Mouse (Mus musculus): ENCODE measurements around the gene Fosb.

Fosb gene

DNA sequence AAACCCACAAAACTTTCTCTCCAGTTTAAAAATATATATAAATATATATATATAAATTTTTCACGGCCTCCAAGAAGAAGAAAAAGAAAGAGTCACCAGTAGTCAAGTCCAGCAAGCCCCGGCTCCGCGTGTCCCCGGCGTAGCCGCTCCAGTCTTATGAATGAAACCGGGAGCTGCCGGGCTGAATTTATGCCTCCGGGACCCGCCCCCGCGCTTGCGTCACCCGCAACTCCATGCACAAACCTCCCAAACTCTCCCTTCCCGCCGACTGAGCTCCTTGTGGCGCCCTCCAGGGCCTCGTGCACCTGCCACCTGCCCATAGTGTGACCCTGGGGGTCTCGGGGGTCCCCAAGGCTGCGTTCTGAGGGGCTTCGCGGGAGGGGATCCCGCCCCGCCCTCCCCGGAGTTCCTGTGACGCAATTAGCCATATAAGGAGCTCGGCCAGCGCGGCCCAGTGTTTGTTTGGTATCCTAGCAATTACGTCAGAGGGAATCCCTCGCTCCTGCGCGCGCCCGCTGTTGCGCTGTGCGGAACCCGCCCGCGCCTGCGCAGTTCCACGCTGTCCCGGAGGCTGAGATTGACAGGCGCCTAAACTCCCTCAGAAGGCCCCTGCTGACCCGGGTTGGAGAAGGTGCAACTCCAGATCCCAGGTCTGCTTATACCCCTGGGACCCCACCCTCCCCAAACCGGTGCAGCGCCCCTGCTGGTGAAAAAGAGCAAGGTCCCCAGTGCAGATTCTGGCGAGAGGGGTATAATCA lies at the start of gene Fosb:
Fosb (minus strand) TSS at position 168 of the 758 bp plus-strand sequence.
- peak; percentile 98 for DNase-seq (ENCODE audit: low read depth, low spot score)

DNA sequence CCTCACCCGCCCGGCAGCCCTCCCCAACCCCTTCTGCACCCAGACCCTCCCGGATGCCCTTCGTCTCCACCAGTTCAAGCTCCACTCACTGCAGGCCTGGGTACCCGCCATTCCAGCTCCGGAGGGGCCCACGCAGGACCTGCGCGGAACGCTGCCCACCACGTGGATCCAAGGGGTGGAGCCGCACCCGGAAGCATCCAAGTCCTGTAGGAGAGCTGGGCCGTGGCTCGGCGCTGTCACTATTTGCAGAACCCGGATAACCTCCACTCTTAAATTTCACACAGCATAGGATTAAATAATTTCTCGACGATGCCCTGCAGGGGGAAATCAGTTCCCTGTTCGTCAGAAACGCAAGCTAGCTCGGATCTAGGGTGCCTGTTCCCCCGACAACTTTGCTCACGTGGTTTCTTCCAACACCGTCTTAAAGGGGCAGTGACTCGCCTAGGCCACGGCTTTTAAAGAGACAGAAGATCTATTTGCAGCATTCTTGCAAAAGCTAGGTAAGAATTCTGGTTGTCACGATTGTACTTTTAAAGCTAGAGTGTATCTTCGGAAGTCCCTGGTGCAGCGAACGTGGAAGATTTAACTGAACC lies 49.5 kb upstream of the Fosb start, which contains the start of the genes Cd3eap and Ppp1r13l:
Cd3eap (minus strand) TSS at position 185 of the 593 bp plus-strand sequence.
Ppp1r13l (plus strand) TSS at position 451 of the 593 bp plus-strand sequence.
- DNase-seq (ENCODE audit: low read depth, low spot score), result peak; percentile 97

DNA sequence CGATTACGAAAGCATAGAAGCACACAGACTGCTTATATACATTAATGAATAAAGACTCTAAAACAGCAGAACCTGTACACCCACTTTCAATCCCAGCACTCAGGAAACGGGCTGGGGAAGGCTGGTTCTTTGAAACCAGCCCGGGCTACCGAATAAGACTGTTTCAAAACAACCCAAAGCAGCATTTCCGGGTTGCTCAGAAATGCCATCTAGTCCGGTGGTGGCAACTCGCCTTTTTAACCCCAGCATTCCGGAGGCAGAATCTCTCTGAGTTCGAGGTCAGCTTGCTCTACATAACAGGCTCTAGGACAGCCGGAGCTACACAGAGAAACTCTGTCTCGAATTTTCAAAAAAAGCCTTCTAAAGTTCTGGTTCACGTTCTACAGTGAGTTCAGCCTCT lies 48.8 kb upstream of the Fosb start:
- peak; percentile 41 for DNase-seq (ENCODE audit: low read depth, low spot score)

DNA sequence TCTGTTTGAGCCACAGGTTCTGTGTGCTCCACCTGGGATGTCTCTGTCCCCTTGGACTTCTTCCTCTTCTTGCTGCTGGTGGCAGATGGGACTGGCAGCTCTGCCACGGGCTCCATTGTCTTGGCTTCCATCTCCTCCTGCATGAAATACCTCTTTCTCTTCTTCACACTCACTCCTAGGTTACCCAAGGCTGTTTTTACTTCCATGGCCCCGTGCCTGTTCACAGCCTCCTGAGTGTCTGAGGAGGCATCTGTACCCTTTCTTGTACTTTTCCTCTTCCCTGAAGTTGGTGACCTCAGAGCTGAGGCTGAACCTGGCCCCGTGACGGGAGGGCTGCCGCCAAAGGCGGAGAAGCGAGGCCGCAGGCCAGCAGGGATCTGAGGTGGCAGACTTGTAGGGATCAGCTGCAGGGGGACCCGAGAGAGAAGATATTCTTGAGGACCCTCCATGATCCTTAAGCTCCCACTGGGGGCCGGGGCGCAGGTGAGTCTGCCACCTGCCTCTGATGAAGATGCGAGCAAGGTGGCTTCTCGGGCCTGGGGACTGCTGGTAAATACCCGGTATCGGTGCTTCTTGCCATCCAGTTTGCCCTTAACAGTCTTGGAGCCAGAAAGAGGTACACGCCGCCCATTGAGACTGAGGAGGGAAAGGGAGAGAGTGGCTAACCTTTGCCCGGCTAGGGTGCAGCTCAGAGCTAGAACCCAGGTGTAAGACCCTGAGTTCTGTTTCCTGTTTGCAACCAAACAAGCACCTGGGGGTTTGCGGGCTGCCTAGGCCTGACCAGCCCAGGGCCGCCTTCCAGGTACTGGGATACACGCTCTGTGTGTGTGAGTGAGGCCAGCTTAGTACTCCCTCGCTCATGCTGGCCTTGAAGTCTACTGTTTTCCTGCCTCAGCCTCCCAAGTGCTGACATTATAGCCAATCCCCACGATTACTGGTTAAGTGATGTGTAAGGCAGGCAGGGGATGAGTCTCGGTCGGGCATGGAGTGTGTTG lies 47.8 kb upstream of the Fosb start:
- DNase-seq (ENCODE audit: low read depth, low spot score), result no peak

DNA sequence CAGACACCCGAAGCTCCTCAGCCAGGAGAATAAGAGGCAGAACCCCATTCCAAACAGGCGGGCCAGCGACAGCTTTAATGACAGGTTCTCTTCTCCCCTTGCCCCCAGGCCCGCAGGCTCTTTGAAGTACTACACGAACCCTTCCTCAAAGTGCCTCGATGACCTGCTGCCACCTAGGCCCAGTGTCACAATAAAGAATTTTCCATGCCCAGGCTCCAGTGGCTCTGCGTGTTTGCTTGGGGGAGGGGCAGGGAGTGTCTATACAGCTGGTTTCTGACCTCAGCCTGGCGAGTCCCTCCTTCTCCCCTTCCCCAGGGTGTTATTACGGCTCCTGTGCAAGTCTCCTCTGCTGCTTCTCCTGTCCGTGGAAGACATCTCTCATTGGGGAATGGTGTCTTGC lies 46.5 kb upstream of the Fosb start:
- no peak for DNase-seq (ENCODE audit: low read depth, low spot score)

GRCm38 (mm10) chr7:19354991-19355390 lies 45.1 kb upstream of the Fosb start:
- DNase-seq (ENCODE audit: low read depth, low spot score), result no peak

DNA sequence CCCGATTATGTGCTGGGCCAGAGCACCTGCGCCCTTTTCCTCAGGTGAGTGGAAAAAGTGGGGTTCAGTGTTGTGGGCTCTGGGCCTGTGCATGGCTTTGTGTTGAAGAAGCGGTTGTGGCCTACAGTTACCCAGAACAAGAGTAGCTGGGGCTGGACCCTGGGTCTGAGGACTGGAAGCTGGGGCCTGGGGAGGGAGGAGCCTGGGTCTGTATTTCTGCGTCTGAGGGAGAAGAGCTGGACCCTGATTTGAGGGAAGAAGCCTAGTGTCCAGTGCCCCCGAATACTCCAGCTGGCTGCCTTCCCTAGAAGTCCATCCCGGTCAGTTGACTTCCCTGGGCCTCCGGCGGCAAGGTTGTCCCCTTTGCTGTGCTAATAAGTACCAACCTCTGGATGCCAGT lies 40.4 kb upstream of the Fosb start:
- no peak for DNase-seq (ENCODE audit: low read depth, low spot score)

- no peak for DNase-seq (ENCODE audit: low read depth, low spot score)
Measured at GRCm38 (mm10) chr7:19349188-19349915, 39.5 kb upstream of the Fosb start.

GRCm38 (mm10) chr7:19344938-19345471 lies 35.2 kb upstream of the Fosb start:
- peak; percentile 100 for DNase-seq (ENCODE audit: low read depth, low spot score)

GRCm38 (mm10) chr7:19344237-19344847 lies 34.5 kb upstream of the Fosb start, which contains the start of gene Ercc1:
Gene Ercc1, plus strand, starts transcription at chr7:19344778.
- DNase-seq (ENCODE audit: low read depth, low spot score), result no peak

- DNase-seq (ENCODE audit: low read depth, low spot score), result peak; percentile 86
Measured at GRCm38 (mm10) chr7:19343210-19343808, 33.5 kb upstream of the Fosb start.

DNA sequence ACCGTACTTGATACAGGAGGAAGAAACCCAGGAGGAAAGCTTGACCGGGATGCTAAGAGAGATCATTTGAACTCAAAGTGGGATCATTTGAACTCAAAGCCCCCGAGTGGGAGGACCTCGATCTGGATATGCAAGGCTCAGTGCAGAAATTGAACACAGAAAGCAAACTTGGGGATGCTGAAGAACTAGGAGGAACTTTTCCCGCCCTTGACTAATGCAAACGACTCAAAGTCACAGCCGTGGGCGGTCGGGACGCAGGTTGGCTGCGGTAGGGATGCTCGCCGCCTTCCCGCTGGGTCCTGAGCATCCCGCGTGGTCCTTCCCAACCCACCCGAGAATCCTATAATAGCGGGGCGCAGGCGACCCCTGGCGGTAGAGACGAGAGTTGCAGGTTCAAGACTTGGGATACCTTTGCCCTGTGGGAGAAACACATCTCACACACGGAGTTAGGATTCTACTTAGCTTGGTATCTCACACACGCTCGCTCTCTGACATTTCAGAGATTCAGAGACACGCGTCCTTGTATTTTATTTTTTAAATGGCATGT lies 32.7 kb upstream of the Fosb start:
- DNase-seq (ENCODE audit: low read depth, low spot score), result peak; percentile 77

DNA sequence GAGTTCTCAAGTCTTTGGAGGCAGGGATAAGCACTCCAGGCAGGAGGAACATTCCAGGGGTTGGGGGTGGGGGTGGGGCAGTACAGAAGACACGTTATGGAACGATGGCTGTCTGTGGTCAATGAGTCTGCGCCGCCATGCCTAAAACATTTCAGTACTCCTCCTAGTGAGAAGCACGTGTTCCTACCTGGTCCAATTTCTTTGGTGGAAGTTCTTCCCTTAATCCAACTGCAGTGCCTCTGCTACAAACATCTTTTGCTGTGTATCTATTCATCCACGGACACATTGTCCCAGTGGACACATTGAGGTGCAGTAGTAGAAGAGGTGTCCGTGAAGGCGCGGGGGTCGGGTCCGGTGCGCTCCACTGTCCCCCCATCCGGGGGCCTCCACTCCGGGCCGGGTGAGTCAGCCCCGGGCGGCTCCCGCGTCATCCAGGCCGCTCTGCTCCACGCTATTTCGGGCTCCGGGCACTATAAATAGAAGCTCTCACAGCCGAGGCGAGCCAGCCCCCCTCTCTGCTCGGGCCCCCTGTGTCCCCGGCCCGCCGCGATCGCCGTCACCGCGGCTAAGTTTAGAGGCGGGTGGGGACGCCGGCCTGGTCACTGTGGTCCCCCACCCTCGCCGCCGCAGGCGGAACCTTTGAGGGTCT lies 32.0 kb upstream of the Fosb start:
- DNase-seq (ENCODE audit: low read depth, low spot score), result no peak

- DNase-seq (ENCODE audit: low read depth, low spot score), result no peak
Measured at GRCm38 (mm10) chr7:19341250-19341649, 31.4 kb upstream of the Fosb start.

DNA sequence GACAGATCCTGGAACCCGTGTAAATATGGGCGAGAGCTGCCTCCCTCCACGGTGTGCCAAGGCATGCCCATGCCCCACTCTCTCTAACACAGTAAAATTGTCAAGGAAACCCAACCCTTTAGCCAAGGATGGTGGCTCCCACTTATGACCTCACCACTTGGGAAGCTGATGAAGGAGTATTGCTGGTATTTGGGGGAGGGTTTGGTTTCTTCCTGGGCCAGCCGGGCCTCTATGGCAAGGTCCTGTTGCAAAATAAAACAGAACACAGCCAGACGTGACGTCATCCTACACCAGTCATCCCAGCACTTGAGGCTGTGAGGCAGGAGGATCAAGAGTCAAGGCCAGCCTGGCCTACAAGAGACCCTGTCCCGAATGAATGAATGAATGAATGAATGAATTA lies 28.7 kb upstream of the Fosb start:
- DNase-seq (ENCODE audit: low read depth, low spot score), result no peak

DNA sequence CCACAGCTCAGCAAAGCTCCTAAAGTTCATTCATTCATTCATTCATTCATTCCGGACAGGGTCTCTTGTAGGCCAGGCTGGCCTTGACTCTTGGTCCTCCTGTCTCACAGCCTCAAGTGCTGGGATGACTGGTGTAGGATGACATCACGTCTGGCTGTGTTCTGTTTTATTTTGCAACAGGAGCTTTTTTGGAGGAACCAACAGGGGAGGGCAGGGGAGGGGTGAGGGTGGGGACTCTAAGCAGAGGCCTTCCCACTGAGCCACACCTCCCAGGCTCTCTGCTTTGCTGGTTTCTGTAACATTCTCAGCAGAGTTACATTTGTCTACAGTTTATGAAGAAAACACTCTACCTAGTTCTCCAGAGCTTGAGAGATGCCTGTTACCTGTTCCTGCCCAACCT lies 28.2 kb upstream of the Fosb start:
- no peak for DNase-seq (ENCODE audit: low read depth, low spot score)

DNA sequence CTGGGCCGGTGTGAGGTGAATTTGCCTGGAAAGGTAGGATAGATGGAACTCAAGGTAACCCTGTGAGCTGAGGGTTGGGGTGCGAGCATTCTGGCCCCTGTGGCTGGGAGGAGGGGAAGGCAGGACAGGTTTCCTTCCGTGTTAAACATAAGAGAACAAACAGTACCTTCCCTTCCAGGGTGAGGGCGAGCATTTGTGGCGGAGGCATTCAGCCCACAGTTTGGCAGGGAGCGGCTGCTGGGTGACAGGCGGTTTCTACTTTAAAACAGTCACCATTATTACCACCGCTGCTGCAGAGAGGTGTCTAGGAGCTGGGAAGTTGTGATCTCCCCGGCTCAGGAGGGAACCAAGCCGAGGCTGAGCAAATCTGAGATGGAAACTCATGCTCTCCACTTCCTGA lies 27.3 kb upstream of the Fosb start:
- no peak for DNase-seq (ENCODE audit: low read depth, low spot score)

GRCm38 (mm10) chr7:19335583-19335982 lies 25.7 kb upstream of the Fosb start:
- DNase-seq (ENCODE audit: low read depth, low spot score), result peak; percentile 92

GRCm38 (mm10) chr7:19332709-19333352 lies 23.0 kb upstream of the Fosb start:
- peak; percentile 93 for DNase-seq (ENCODE audit: low read depth, low spot score)
